Mouse (Mus musculus) lung, postnatal 0 days (tissue): ENCODE measurements around the gene Zbbx.
A peak's percentile ranks its signal among the peaks of the same experiment; 100 is the strongest.

Source experiments
- CTCF ChIP-seq: IDR thresholded peaks from 2 replicates; pipeline ENCODE4 v1.5.1; 2016; ENCODE audit warnings: antibody characterized with exemption, mild to moderate bottlenecking
- EP300 ChIP-seq: IDR thresholded peaks from 2 replicates; pipeline ENCODE4 v1.6.1; 2016; ENCODE audit warnings: antibody characterized with exemption, mild to moderate bottlenecking, control low read depth

GRCm38 (mm10) chr3:75164838-75165496 lies at the start of gene Zbbx:
- TF ChIP-seq CTCF: peak; percentile 34; the same call in 1 of the 2 replicates
- no peak for TF ChIP-seq EP300
